Mouse (Mus musculus) myocyte (in vitro differentiated cells): ENCODE measurements around the gene Smim24. TPM values are rescaled to one million over a fixed set of nuclear protein-coding genes. Genes with fewer than 3 reads are reported as not detected.

ENCODE experiments used
- H3K27me3 ChIP-seq: one replicate; pipeline ENCODE4 v1.6.1; 2011; ENCODE audit not compliant: control insufficient read depth, insufficient read depth, insufficient read length
- H3K36me3 ChIP-seq: one replicate; pipeline ENCODE4 v1.6.1; 2011; ENCODE audit not compliant: control insufficient read depth, insufficient read depth
- H3K4me2 ChIP-seq: one replicate; pipeline ENCODE4 v1.6.1; 2011; ENCODE audit warnings: low read depth, control low read depth
- H3K4me3 ChIP-seq: one replicate; pipeline ENCODE4 v1.5.1; 2011; ENCODE audit warnings: mild to moderate bottlenecking, control low read depth, moderate library complexity
- H3K79me2 ChIP-seq: one replicate; pipeline ENCODE4 v1.6.1; 2011; ENCODE audit not compliant: control insufficient read depth, insufficient read depth
- H3ac ChIP-seq: one replicate; pipeline ENCODE4 v1.6.1; 2011; ENCODE audit not compliant: control insufficient read depth, insufficient read length
- CEBPB ChIP-seq: IDR thresholded peaks from 2 replicates; pipeline ENCODE4 v1.6.1; 2011; ENCODE audit warnings: mild to moderate bottlenecking, moderate library complexity; ENCODE audit not compliant: poor library complexity, insufficient read depth, severe bottlenecking
- E2F4 ChIP-seq: IDR thresholded peaks from one replicate; pipeline ENCODE4 v1.6.1; 2011; ENCODE audit warnings: mild to moderate bottlenecking, control low read depth, moderate library complexity; ENCODE audit not compliant: insufficient read depth
- MAX ChIP-seq: IDR thresholded peaks from one replicate; pipeline ENCODE4 v1.6.1; 2011; ENCODE audit warnings: low read depth, mild to moderate bottlenecking, control low read depth
- MYOD1 ChIP-seq, 3 experiments: IDR thresholded peaks; one replicate each; pipeline ENCODE4 v1.6.1; 2011; ENCODE audit warnings: control low read depth in 2 of 3, low read depth in 2 of 3, mild to moderate bottlenecking in 2 of 3, moderate library complexity in 1 of 3; ENCODE audit not compliant: insufficient read length in 2 of 3, control insufficient read depth in 1 of 3
- MYOG ChIP-seq, 3 experiments: IDR thresholded peaks; one replicate each; pipeline ENCODE4 v1.6.1; 2011; ENCODE audit warnings: control low read depth in 2 of 3, low read depth in 2 of 3, mild to moderate bottlenecking in 2 of 3; ENCODE audit not compliant: insufficient read length in 2 of 3, control insufficient read depth in 1 of 3, insufficient read depth in 1 of 3
- POLR2A ChIP-seq: IDR thresholded peaks from one replicate; pipeline ENCODE4 v1.6.1; 2011; ENCODE audit warnings: low read depth, mild to moderate bottlenecking, control low read depth, moderate library complexity; ENCODE audit not compliant: insufficient read length
- POLR2AphosphoS2 ChIP-seq: IDR thresholded peaks from one replicate; pipeline ENCODE4 v1.6.1; 2011; ENCODE audit warnings: low read depth, control low read depth; ENCODE audit not compliant: insufficient read length
- REST ChIP-seq: IDR thresholded peaks from one replicate; pipeline ENCODE4 v1.6.1; 2011; ENCODE audit warnings: mild to moderate bottlenecking, control low read depth, moderate library complexity; ENCODE audit not compliant: insufficient read depth, insufficient read length
- SRF ChIP-seq: IDR thresholded peaks from one replicate; pipeline ENCODE4 v1.6.1; 2011; ENCODE audit warnings: low read depth; ENCODE audit not compliant: control insufficient read depth, insufficient read length
- TCF12 ChIP-seq: IDR thresholded peaks from one replicate; pipeline ENCODE4 v1.6.1; 2011; ENCODE audit warnings: mild to moderate bottlenecking, control low read depth; ENCODE audit not compliant: poor library complexity, insufficient read depth, severe bottlenecking
- TCF3 ChIP-seq: IDR thresholded peaks from one replicate; pipeline ENCODE4 v1.6.1; 2011; ENCODE audit warnings: low read depth, control low read depth; ENCODE audit not compliant: insufficient read length
- USF1 ChIP-seq: IDR thresholded peaks from one replicate; pipeline ENCODE4 v1.6.1; 2011; ENCODE audit warnings: low read depth, mild to moderate bottlenecking, control low read depth, moderate library complexity
- polyA plus RNA-seq: library from polyadenylated mRNA; unstranded; fragments of >200 nt; fragmentation: generic; extraction: Trizol; gene quantifications from one replicate; pipeline ENCODE4 v1.2.1, GENCODE M21; 2012; ENCODE audit warnings: missing spikeins

Smim24 gene
- polyA plus RNA-seq, 1 experiment = 0.30 TPM

- no peak overlapping the region for H3K4me2 ChIP-seq
- H3K36me3 ChIP-seq = no peaks in the 10 kb centered on the region
- H3K4me3 ChIP-seq = no peak overlapping the region
- H3K27me3 ChIP-seq = no peaks in the 10 kb centered on the region
- TF ChIP-seq USF1 (no peak), POLR2A (no peak), MYOD1 (IDR thresholded peaks at IDR 0.05; ENCODE audit: control insufficient read depth in 1 of 3, insufficient read length in 2 of 3, low read depth in 2 of 3) (no peak), TCF3 (no peak), REST (no peak), POLR2AphosphoS2 (no peak), SRF (no peak)
- no peak overlapping the region for H3ac ChIP-seq
- peaks cover 54% of the 10 kb centered on the region for H3K79me2 ChIP-seq
Observed at GRCm38 (mm10) chr10:81428507-81428870, 35.6 kb downstream of the Smim24 start.

DNA sequence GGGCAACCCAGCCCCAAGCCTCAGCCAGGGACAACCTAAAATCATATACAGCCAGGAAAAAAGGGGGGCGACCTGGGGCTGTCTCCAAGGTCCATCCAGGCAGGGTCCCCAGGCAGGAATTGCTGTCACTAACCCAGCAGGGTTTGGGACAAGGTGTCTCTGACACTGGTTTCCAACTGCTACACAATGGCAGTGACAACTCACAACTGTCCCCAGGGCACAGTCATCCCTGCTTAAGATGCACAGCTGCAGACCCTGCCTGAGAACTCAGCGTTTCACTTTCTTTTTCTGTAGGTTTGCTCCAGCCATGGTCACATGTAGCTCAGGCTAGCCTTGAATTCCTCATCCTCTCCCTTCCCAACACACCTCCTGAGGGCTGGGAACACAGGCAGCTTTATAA is 36.2 kb downstream of the Smim24 start:
- Histone ChIP-seq H3K36me3 (no peaks in the 10 kb centered on the region), H3K27me3 (no peaks in the 10 kb centered on the region), H3K4me3 (peak overlapping the region; percentile 28), H3K79me2 (peaks cover 48% of the 10 kb centered on the region), H3ac (no peak overlapping the region), H3K4me2 (peak overlapping the region; percentile 32)
- TF ChIP-seq POLR2A (no peak), CEBPB (no peak), REST (no peak), MYOG (IDR thresholded peaks at IDR 0.05; ENCODE audit: control insufficient read depth in 1 of 3, insufficient read depth in 1 of 3, insufficient read length in 2 of 3, low read depth in 2 of 3) (no peak), SRF (no peak), E2F4 (no peak), POLR2AphosphoS2 (no peak), MYOD1 (IDR thresholded peaks at IDR 0.05; ENCODE audit: control insufficient read depth in 1 of 3, insufficient read length in 2 of 3, low read depth in 2 of 3) (no peak), MAX (no peak), TCF3 (no peak), USF1 (no peak), TCF12 (no peak)

DNA sequence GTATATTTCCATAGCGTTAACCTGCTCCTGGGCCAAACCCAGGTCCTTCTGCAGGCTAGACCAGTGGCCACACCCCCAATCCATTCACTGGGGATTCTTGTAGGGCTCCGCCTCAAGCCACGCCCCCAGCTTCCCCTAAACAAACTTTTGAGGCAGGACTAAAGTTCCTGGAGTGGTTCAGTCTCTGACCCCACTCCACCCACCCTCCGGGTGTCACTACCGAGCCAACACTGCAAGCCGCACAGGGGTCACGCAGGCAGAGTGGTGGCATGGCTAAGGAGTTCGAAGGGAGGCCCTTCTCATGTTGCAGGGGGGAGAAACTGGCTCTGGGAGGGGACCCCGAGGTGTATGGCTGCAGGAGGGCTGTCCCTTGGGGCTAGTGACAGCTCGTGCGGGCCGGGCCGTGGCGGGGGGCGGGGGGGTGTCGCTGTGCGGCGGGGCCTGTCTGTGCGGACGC is 36.8 kb downstream of the Smim24 start:
- H3K27me3 ChIP-seq = no peaks in the 10 kb centered on the region
- peak in 1 of 3 experiments; percentile 13 for TF ChIP-seq MYOD1 (IDR thresholded peaks at IDR 0.05; ENCODE audit: control insufficient read depth in 1 of 3, insufficient read length in 2 of 3, low read depth in 2 of 3)
- TF ChIP-seq POLR2A = peak; percentile 70
- TF ChIP-seq MYOG (IDR thresholded peaks at IDR 0.05; ENCODE audit: control insufficient read depth in 1 of 3, insufficient read depth in 1 of 3, insufficient read length in 2 of 3, low read depth in 2 of 3) = peak in 1 of 3 experiments; percentile 8
- TF ChIP-seq POLR2AphosphoS2 = peak; percentile 53
- no peak for TF ChIP-seq MAX
- TF ChIP-seq E2F4 = no peak
- no peaks in the 10 kb centered on the region for H3K36me3 ChIP-seq
- peak overlapping the region; percentile 28 for H3K4me3 ChIP-seq
- H3K79me2 ChIP-seq = peaks cover 42% of the 10 kb centered on the region
- H3K4me2 ChIP-seq = peak overlapping the region; percentile 81
- H3ac ChIP-seq = peak overlapping the region; percentile 51

GRCm38 (mm10) chr10:81430141-81430830 is 37.4 kb downstream of the Smim24 start:
- Histone ChIP-seq H3K4me3 (peak overlapping the region; percentile 28), H3K4me2 (peak overlapping the region; percentile 81), H3ac (peak overlapping the region; percentile 51), H3K27me3 (no peaks in the 10 kb centered on the region), H3K36me3 (no peaks in the 10 kb centered on the region), H3K79me2 (peaks cover 36% of the 10 kb centered on the region)
- TF ChIP-seq MYOG (IDR thresholded peaks at IDR 0.05; ENCODE audit: control insufficient read depth in 1 of 3, insufficient read depth in 1 of 3, insufficient read length in 2 of 3, low read depth in 2 of 3) (peak in 1 of 3 experiments; percentile 3), MYOD1 (IDR thresholded peaks at IDR 0.05; ENCODE audit: control insufficient read depth in 1 of 3, insufficient read length in 2 of 3, low read depth in 2 of 3) (peak in 1 of 3 experiments; percentile 40), TCF3 (no peak), POLR2AphosphoS2 (no peak), USF1 (no peak), REST (no peak), E2F4 (no peak)

GRCm38 (mm10) chr10:81430831-81431525 is 38.1 kb downstream of the Smim24 start:
- peak in 2 of 3 experiments; percentile 62 to 67 for TF ChIP-seq MYOD1 (IDR thresholded peaks at IDR 0.05; ENCODE audit: control insufficient read depth in 1 of 3, insufficient read length in 2 of 3, low read depth in 2 of 3)
- TF ChIP-seq POLR2A = peak; percentile 61
- TF ChIP-seq REST = no peak
- TF ChIP-seq SRF = no peak
- no peak for TF ChIP-seq TCF12
- no peak for TF ChIP-seq CEBPB
- TF ChIP-seq TCF3 = peak; percentile 22
- no peak for TF ChIP-seq USF1
- no peak for TF ChIP-seq E2F4
- peak; percentile 69 for TF ChIP-seq POLR2AphosphoS2
- TF ChIP-seq MAX = no peak
- peak in 2 of 3 experiments; percentile 26 to 71 for TF ChIP-seq MYOG (IDR thresholded peaks at IDR 0.05; ENCODE audit: control insufficient read depth in 1 of 3, insufficient read depth in 1 of 3, insufficient read length in 2 of 3, low read depth in 2 of 3)
- no peaks in the 10 kb centered on the region for H3K27me3 ChIP-seq
- H3K4me2 ChIP-seq = peak overlapping the region; percentile 62
- H3K79me2 ChIP-seq = peaks cover 29% of the 10 kb centered on the region
- H3ac ChIP-seq = peak overlapping the region; percentile 51
- no peaks in the 10 kb centered on the region for H3K36me3 ChIP-seq
- H3K4me3 ChIP-seq = peak overlapping the region; percentile 28
